Mouse (Mus musculus) midbrain, embryonic 16.5 days (tissue): ENCODE measurements around the gene Idnk. TPM values are rescaled to one million over a fixed set of nuclear protein-coding genes. Genes with fewer than 3 reads are reported as not detected.

ENCODE experiments used
- ATAC-seq: fragments of 200-750 bp; cut with Nextera tagmentation; 2 replicates; pipeline ENCODE4 v1.8.0; 2017; ENCODE audit warnings: moderate TSS enrichment
- H3K27ac ChIP-seq: fragments of 300-500 bp; sonication (generic); 2 replicates; pipeline ENCODE4 v1.5.1; 2014; ENCODE audit warnings: mild to moderate bottlenecking, low read length, mixed read lengths
- H3K27me3 ChIP-seq: fragments of 300-500 bp; sonication (generic); 2 replicates; pipeline ENCODE4 v1.6.1; 2014; ENCODE audit warnings: low read depth, low read length, mixed read lengths; ENCODE audit not compliant: control insufficient read depth, insufficient read depth
- H3K36me3 ChIP-seq: fragments of 300-500 bp; sonication (generic); 2 replicates; pipeline ENCODE4 v1.6.1; 2014; ENCODE audit warnings: mild to moderate bottlenecking, low read length, moderate library complexity, mixed read lengths; ENCODE audit not compliant: control insufficient read depth, insufficient read depth
- H3K4me1 ChIP-seq: fragments of 300-500 bp; sonication (generic); 2 replicates; pipeline ENCODE4 v1.6.1; 2014; ENCODE audit warnings: mild to moderate bottlenecking, low read length, mixed read lengths; ENCODE audit not compliant: control insufficient read depth, insufficient read depth
- H3K4me2 ChIP-seq: fragments of 300-500 bp; sonication (generic); 2 replicates; pipeline ENCODE4 v1.6.1; 2014; ENCODE audit warnings: mild to moderate bottlenecking, low read length, mixed read lengths
- H3K4me3 ChIP-seq: fragments of 300-500 bp; sonication (generic); 2 replicates; pipeline ENCODE4 v1.5.1; 2014; ENCODE audit warnings: low read depth, mild to moderate bottlenecking, low read length, moderate library complexity, mixed read lengths
- H3K9ac ChIP-seq: fragments of 300-500 bp; sonication (generic); 2 replicates; pipeline ENCODE4 v1.6.1; 2014; ENCODE audit warnings: low read depth, low read length, mixed read lengths
- H3K9me3 ChIP-seq: fragments of 300-500 bp; sonication (generic); replicated peaks from 2 replicates; pipeline ENCODE4 v1.6.1; 2014; ENCODE audit warnings: mild to moderate bottlenecking, low read length, mixed read lengths; ENCODE audit not compliant: control insufficient read depth, poor library complexity, severe bottlenecking
- WGBS: fragments of 180-500 bp; shearing (Covaris S2); extraction: QIAGEN DNeasy Blood & Tissue Kit; methylation state at CpG from one replicate; pipeline ENCODE4 v1.1.7; 2014; 5-methylcytosine and 5-hydroxymethylcytosine counted together
- polyA plus RNA-seq: library from polyadenylated mRNA; unstranded; fragments of >200 nt; fragmentation: Nextera tagmentation; extraction: Ambion mirVana; gene quantifications from 2 replicates; pipeline ENCODE4 v1.2.1, GENCODE M21; 2015

Gene Idnk
- polyA plus RNA-seq, 1 experiment from 2014 or later: 54.3 TPM

- Histone ChIP-seq H3K27ac (no peak overlapping the region), H3K4me2 (no peak overlapping the region), H3K4me1 (no peaks in the 10 kb centered on the region), H3K4me3 (no peak overlapping the region), H3K9ac (no peak overlapping the region), H3K9me3 (no peaks in the 10 kb centered on the region), H3K27me3 (no peaks in the 10 kb centered on the region), H3K36me3 (peaks cover 21% of the 10 kb centered on the region)
- ATAC-seq: no peak
- WGBS: 90% methylated on average over 3 of the region's 3 CpGs
Measured at GRCm38 (mm10) chr13:58194908-58195307, 37.5 kb downstream of the Idnk start.

GRCm38 (mm10) chr13:58197211-58197610 lies 39.8 kb downstream of the Idnk start:
- WGBS: 82% methylated on average over 3 of the region's 3 CpGs
- Histone ChIP-seq H3K27ac (no peak overlapping the region), H3K4me2 (no peak overlapping the region), H3K27me3 (no peaks in the 10 kb centered on the region), H3K9ac (no peak overlapping the region), H3K4me1 (no peaks in the 10 kb centered on the region), H3K4me3 (no peak overlapping the region), H3K9me3 (no peaks in the 10 kb centered on the region), H3K36me3 (peaks cover 8% of the 10 kb centered on the region; the same call in 1 of the 2 replicates)
- ATAC-seq: no peak

DNA sequence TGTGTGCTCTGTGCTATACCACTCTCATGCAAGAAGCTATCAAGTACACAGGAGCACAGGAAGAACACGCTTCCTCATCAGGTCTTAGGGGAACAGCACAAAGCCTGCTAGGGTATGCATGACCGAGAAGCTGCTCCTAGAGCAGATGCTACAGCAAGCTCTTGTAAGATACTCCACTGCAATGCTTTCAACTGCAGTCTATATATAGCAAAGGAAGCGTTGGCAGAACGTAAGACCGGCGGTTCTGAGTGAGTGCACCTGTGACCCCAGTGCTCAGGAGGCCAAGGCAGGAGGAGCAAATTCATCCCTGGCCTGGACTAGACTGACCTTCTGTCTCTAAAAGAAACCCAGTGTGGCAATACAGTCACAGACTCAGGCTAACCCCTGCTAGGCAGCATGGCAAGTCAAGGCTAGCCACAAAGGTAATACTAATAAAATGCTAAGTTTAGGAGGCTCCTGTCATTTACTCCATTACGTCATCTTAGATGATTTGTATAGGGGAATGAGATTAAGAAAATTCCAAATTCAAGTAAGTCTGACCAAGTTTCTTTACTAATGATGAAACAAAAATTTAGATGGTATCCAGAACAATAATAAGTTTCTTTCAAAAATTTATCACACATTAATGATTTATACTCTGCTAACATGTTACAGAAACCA lies 40.7 kb downstream of the Idnk start:
- no peaks in the 10 kb centered on the region for H3K9me3 ChIP-seq
- H3K27ac ChIP-seq: no peak overlapping the region
- H3K4me2 ChIP-seq: no peak overlapping the region
- no peaks in the 10 kb centered on the region for H3K4me1 ChIP-seq
- no peak overlapping the region for H3K4me3 ChIP-seq
- WGBS: 93% methylated on average over 7 of the region's 7 CpGs
- ATAC-seq: no peak
- no peaks in the 10 kb centered on the region for H3K27me3 ChIP-seq
- H3K36me3 ChIP-seq: peaks cover 5% of the 10 kb centered on the region; the same call in 1 of the 2 replicates
- H3K9ac ChIP-seq: no peak overlapping the region

- Histone ChIP-seq H3K4me1 (no peaks in the 10 kb centered on the region), H3K9ac (no peak overlapping the region), H3K36me3 (0 out of 2 replicates have a peak, but pooled peaks cover 2% of the 10 kb centered on the region), H3K4me2 (no peak overlapping the region), H3K27me3 (no peaks in the 10 kb centered on the region), H3K4me3 (no peak overlapping the region), H3K27ac (no peak overlapping the region), H3K9me3 (no peaks in the 10 kb centered on the region)
- no peak for ATAC-seq
- 91% methylated on average over 6 of the region's 6 CpGs for WGBS
Measured at GRCm38 (mm10) chr13:58201343-58201742, 43.9 kb downstream of the Idnk start.

GRCm38 (mm10) chr13:58201908-58202307 lies 44.5 kb downstream of the Idnk start:
- Histone ChIP-seq H3K4me3 (no peak overlapping the region), H3K9ac (no peak overlapping the region), H3K9me3 (no peaks in the 10 kb centered on the region), H3K4me1 (no peaks in the 10 kb centered on the region), H3K4me2 (no peak overlapping the region), H3K27ac (no peak overlapping the region), H3K36me3 (no peaks in the 10 kb centered on the region), H3K27me3 (no peaks in the 10 kb centered on the region)
- ATAC-seq: no peak
- WGBS: 95% methylated on average over 3 of the region's 3 CpGs

- Histone ChIP-seq H3K36me3 (no peaks in the 10 kb centered on the region), H3K4me1 (no peaks in the 10 kb centered on the region), H3K9ac (no peak overlapping the region), H3K27ac (no peak overlapping the region), H3K27me3 (no peaks in the 10 kb centered on the region), H3K9me3 (no peaks in the 10 kb centered on the region), H3K4me3 (no peak overlapping the region), H3K4me2 (no peak overlapping the region)
- no peak for ATAC-seq
- 87% methylated on average over 1 of the region's 1 CpGs for WGBS
Measured at GRCm38 (mm10) chr13:58202903-58203302, 45.5 kb downstream of the Idnk start.

DNA sequence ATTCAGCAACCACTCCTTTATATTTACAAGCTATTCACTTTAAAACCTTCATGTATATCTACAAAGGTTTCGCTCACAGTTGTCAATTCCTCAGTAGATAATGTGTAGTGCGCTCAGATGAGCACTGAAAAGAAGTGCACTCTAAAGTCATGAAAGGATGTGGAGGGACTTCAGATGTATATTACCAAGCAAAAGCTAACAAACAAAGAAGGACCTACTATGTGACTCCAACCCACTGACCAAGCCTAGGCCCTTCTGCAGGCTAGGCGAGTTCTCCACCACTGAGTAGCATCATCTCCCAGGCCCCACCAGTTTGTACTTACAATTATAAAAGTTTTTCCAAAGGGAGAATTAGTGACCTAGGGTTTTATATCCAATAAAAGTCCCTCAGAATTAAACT lies 46.8 kb downstream of the Idnk start:
- Histone ChIP-seq H3K27ac (no peak overlapping the region), H3K9me3 (no peaks in the 10 kb centered on the region), H3K4me1 (no peaks in the 10 kb centered on the region), H3K9ac (no peak overlapping the region), H3K4me3 (no peak overlapping the region), H3K4me2 (no peak overlapping the region), H3K27me3 (no peaks in the 10 kb centered on the region), H3K36me3 (no peaks in the 10 kb centered on the region)
- 92% methylated on average over 3 of the region's 3 CpGs for WGBS
- no peak for ATAC-seq

DNA sequence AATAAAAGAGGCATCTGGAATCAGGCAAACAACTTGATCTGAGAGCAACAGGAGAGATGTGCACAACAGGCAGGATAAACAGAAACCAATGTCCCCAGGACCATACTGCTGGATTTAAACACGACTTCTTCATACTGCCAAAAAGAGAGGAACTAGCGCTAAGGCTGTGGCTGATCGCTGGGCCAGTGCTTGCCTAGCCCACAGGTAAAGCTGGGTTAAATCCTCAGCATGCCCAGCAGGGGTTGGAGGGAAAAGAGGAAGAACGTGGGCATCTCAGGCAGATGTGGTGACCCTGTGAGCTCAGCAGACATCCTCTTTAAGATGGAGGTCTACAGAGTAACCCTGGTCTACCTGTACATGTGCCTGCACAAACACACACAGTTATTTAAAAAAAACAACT lies 47.5 kb downstream of the Idnk start:
- Histone ChIP-seq H3K9ac (no peak overlapping the region), H3K4me1 (no peaks in the 10 kb centered on the region), H3K27ac (no peak overlapping the region), H3K9me3 (no peaks in the 10 kb centered on the region), H3K4me3 (no peak overlapping the region), H3K4me2 (no peak overlapping the region), H3K36me3 (no peaks in the 10 kb centered on the region), H3K27me3 (no peaks in the 10 kb centered on the region)
- 59% methylated on average over 4 of the region's 4 CpGs for WGBS
- no peak for ATAC-seq

DNA sequence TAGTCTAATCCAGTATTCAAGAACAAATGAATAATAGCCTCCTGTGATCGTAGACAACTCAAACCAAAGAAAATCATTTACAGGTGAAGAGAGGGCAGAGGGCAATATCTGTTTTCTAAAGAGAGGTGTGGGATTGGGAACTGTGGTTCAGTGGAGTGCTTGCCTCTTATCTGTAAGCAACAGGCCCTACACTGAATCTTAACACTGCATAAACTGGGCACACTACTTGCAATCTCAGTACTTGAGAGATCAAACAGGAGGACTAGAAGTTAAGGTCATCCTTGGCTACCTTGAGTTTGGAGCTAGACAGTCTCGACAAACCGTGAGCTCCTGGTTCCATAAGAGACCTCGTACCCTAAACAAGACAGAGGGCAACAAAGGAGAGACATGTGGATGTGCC lies 48.6 kb downstream of the Idnk start:
- no peak overlapping the region for H3K4me3 ChIP-seq
- H3K27me3 ChIP-seq: no peaks in the 10 kb centered on the region
- H3K9ac ChIP-seq: no peak overlapping the region
- 96% methylated on average over 4 of the region's 4 CpGs for WGBS
- H3K36me3 ChIP-seq: no peaks in the 10 kb centered on the region
- H3K27ac ChIP-seq: no peak overlapping the region
- H3K4me2 ChIP-seq: no peak overlapping the region
- H3K9me3 ChIP-seq: no peaks in the 10 kb centered on the region
- ATAC-seq: no peak
- H3K4me1 ChIP-seq: 0 out of 2 replicates have a peak, but pooled peaks cover 2% of the 10 kb centered on the region
